Mouse (Mus musculus) small intestine, adult 2 months (tissue): Measurements from ENCODE around the gene Mknk1. TPM values are rescaled to one million over a fixed set of nuclear protein-coding genes. Genes with fewer than 3 reads are reported as not detected.

Experiments used
- H3K27ac ChIP-seq: fragments of 200-500 bp; 2 replicates; pipeline ENCODE4 v1.5.1; 2012; ENCODE audit warnings: low read depth, low read length, control low read depth, inconsistent platforms; ENCODE audit not compliant: insufficient read depth
- H3K27me3 ChIP-seq: fragments of 200-500 bp; 2 replicates; pipeline ENCODE4 v1.6.1; 2012; ENCODE audit warnings: mild to moderate bottlenecking, moderate library complexity, low read length, inconsistent platforms; ENCODE audit not compliant: control insufficient read depth, insufficient read depth
- H3K36me3 ChIP-seq: fragments of 200-500 bp; 2 replicates; pipeline ENCODE4 v1.6.1; 2012; ENCODE audit warnings: mild to moderate bottlenecking, low read length, control low read depth, inconsistent platforms; ENCODE audit not compliant: control insufficient read depth, insufficient read depth
- H3K4me1 ChIP-seq: fragments of 200-500 bp; 2 replicates; pipeline ENCODE4 v1.6.1; 2012; ENCODE audit warnings: low read length, inconsistent platforms, mixed read lengths; ENCODE audit not compliant: control insufficient read depth, insufficient read depth, insufficient read length
- H3K4me3 ChIP-seq: fragments of 200-500 bp; 2 replicates; pipeline ENCODE4 v1.5.1; 2012; ENCODE audit warnings: low read depth, mild to moderate bottlenecking, control low read depth, inconsistent platforms, low read length, moderate library complexity
- CTCF ChIP-seq: fragments of 200-500 bp; IDR thresholded peaks from 2 replicates; pipeline ENCODE4 v1.5.1; 2012; ENCODE audit warnings: low read depth, mild to moderate bottlenecking, control low read depth, inconsistent platforms, low read length, moderate library complexity, mixed read lengths; ENCODE audit not compliant: insufficient replicate concordance, insufficient read length; ENCODE audit errors: extremely low read depth
- POLR2A ChIP-seq: fragments of 200-500 bp; IDR thresholded peaks from 2 replicates; pipeline ENCODE4 v1.6.1; 2012; ENCODE audit warnings: low read depth, mild to moderate bottlenecking, control low read depth, inconsistent platforms, low read length, moderate library complexity
- WGBS: fragments of 180-500 bp; shearing (Covaris S2); methylation state at CpG from one replicate; pipeline ENCODE4 v1.1.7; 2018; 5-methylcytosine and 5-hydroxymethylcytosine counted together
- polyA plus RNA-seq: library from polyadenylated mRNA; depleted of rRNA; stranded (reverse); fragments of >200 nt; gene quantifications from 2 replicates; pipeline ENCODE4 v1.2.3, GENCODE M21; 2012; rRNA removed

The Mknk1 gene
- polyA plus RNA-seq: 25.3 and 26.8 TPM in 2 replicates

DNA sequence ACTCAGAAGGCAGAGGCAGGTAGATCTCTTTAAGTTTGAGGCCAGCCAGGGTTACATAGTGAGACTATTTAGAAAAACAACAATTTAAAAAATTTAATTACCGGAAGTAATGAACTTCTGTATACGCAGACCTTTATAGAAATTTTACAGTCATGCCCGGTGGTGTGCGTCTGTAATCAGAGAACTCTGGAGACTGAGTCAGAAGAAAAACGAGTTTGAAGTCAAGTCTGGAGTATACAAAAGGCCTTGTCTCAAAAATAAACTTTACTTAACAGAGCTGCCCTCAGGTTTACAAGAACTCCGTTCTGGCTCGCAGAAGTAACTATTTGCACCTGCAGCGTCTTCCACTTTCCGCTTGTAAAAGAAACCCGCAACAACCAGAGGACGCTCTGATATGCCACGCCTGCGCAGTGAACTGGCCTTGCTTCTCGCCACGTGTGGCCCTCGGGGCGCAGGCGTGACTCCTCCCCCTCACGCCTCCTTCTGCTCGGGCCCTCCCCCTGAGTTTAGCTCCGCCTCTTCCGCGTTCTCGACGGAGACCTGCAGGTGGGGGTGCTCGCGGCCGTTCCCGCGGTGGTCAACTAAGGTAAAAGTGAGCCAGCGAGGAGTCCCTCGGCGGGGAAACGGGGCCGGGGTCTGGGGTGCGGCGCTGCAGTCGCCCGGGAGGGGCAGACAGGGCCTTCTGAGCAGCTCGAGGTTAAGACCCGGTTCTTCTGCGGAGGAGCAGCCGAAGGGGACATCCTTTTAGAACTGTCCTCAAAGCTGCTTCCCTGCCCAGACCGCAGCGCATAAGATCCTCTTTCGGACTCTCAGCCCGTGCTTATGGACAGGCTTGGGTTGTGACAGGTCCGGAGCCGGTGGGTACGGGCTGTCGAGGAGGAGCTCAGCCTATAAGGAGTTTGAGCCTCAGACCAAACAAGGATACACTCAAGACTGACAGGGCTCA, at the start of gene Mknk1:
TSS of gene Mknk1 (plus strand) at position 503 of the 946 bp plus-strand sequence.
- 0 out of 2 replicates have a peak within 1 kb of the TSS, but pooled peaks have one; percentile 39 for H3K27ac ChIP-seq
- under 1% methylated on average over 51 of the region's 51 CpGs for WGBS
- H3K4me1 ChIP-seq: peaks cover 3% of the 10 kb centered on the region; the same call in 1 of the 2 replicates
- TF ChIP-seq POLR2A (peak; percentile 84), CTCF (no peak)
- peaks cover 15% of the 10 kb centered on the region for H3K36me3 ChIP-seq
- H3K4me3 ChIP-seq: peak within 1 kb of the TSS; percentile 84
- H3K27me3 ChIP-seq: no peaks in the 10 kb centered on the region

DNA sequence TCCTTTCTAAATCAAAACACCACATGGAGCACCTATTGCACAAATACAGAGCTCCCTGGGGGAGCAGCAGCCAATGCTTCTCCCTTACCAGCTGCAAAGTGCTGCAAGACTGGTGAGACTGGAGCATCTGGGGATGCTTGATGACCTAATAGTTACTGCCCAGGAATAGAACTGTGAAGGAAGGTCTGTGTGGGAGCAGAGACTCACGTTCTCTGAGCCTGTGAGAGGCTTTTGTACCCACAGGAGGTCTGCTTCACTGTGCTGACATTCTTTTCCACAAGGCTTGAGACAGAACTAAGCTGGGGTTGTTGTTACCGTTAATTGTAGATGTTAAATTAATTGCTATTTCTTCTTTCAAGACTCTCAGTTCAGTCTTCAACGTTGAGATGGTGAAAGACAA, 48.1 kb upstream of the Mknk1 start:
- no peak for TF ChIP-seq POLR2A
- no peak for TF ChIP-seq CTCF
- Histone ChIP-seq H3K27ac (no peak overlapping the region), H3K4me3 (no peak overlapping the region), H3K36me3 (peaks cover 28% of the 10 kb centered on the region), H3K27me3 (no peaks in the 10 kb centered on the region), H3K4me1 (0 out of 2 replicates have a peak, but pooled peaks cover 2% of the 10 kb centered on the region)
- 86% methylated on average over 3 of the region's 3 CpGs for WGBS

DNA sequence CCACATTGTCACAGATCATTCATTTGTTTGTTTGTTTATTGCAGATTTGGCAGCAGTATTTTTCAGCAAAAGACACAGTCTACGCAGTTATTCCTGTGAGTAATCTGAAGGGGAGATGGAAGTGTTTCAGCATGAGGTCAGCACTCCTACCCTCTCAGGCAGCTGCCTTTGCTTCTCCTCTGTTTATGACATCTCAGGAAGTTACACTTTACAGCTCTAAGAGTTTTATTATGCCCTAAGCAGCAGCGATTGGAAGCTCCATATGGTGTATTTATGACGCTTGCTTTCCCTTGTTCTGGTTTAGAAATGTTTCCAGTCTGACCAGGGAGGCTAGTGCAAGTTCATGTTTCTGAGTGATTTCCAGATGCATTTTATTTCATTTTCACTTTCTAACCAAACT, 43.6 kb upstream of the Mknk1 start:
- no peaks in the 10 kb centered on the region for H3K27me3 ChIP-seq
- H3K36me3 ChIP-seq: peaks cover 42% of the 10 kb centered on the region
- WGBS: 34% methylated on average over 3 of the region's 3 CpGs
- H3K27ac ChIP-seq: no peak overlapping the region
- no peak overlapping the region for H3K4me3 ChIP-seq
- TF ChIP-seq POLR2A (no peak), CTCF (no peak)
- no peaks in the 10 kb centered on the region for H3K4me1 ChIP-seq

DNA sequence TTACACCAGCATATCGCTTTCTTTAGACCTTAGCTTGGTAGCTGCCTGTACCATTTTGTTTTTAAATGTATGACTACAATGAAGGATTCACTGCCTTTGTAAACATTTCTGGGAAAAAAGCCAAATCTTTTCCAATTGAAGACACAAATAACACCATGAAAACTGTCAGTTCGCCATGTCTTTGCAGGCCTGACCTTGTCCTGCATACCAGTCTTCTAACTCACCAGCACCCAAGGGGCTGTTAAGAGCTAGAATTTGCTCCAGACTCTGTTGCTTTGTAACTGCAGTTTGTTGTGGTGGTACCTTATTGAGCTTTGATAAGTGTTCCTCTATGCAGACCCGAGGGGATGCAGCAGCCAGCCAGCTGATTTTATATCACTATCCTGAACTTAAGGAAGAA, 39.0 kb upstream of the Mknk1 start:
- TF ChIP-seq CTCF (no peak), POLR2A (no peak)
- WGBS: 72% methylated on average over 3 of the region's 3 CpGs

DNA sequence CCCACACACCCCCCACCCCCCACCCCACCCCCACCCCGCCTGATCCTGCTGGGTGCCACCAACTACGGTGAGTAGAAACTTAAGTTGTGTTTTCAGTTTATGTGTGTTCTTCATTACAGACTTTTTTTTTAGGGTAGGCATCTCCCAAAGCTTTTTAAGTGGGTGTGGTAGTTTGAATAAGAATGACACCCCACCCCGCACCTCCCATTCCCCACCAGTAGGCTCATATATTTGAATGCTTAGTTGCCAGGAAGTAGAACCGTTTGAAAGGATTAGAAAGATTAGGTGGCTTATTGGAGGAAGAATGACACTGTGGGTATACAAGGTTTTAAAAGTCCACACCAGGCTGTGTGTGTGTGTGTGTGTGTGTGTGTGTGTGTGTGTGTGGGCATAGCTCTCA, 26.7 kb upstream of the Mknk1 start:
- TF ChIP-seq POLR2A: no peak
- no peak for TF ChIP-seq CTCF
- 78% methylated on average over 4 of the region's 4 CpGs for WGBS
- Histone ChIP-seq H3K36me3 (peaks cover 13% of the 10 kb centered on the region), H3K27me3 (no peaks in the 10 kb centered on the region), H3K4me1 (peaks cover 2% of the 10 kb centered on the region; the same call in 1 of the 2 replicates), H3K27ac (no peak overlapping the region), H3K4me3 (no peak overlapping the region)

More for the DNA sequence above, 39.0 kb upstream of the Mknk1 start:
- H3K27me3 ChIP-seq: no peaks in the 10 kb centered on the region
- H3K4me1 ChIP-seq: no peaks in the 10 kb centered on the region
- peaks cover 34% of the 10 kb centered on the region for H3K36me3 ChIP-seq
- H3K4me3 ChIP-seq: no peak overlapping the region
- no peak overlapping the region for H3K27ac ChIP-seq

DNA sequence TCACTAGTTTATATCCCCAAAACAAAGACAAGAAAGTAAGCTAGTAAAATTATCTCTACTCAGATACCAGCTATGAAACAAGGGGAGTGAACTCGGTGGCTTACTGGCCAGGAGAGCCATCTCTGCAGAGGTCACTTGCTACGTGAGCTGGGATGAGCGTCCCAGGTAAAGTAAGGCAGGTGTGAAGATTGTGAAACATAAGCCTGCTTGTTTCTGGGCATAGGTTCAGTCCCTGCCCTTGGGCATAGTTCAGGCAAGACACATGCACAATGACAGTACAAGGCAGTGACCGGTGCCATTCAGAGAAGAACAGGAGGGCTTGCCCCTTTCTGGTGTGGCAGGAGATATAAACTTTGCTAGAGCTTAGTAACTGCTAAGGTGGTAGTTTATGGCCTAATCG, 23.4 kb upstream of the Mknk1 start:
- no peak overlapping the region for H3K4me3 ChIP-seq
- TF ChIP-seq POLR2A (no peak), CTCF (no peak)
- peaks cover 10% of the 10 kb centered on the region for H3K36me3 ChIP-seq
- H3K27me3 ChIP-seq: no peaks in the 10 kb centered on the region
- no peak overlapping the region for H3K27ac ChIP-seq
- H3K4me1 ChIP-seq: peaks cover 2% of the 10 kb centered on the region; the same call in 1 of the 2 replicates
- WGBS: 67% methylated on average over 5 of the region's 5 CpGs

DNA sequence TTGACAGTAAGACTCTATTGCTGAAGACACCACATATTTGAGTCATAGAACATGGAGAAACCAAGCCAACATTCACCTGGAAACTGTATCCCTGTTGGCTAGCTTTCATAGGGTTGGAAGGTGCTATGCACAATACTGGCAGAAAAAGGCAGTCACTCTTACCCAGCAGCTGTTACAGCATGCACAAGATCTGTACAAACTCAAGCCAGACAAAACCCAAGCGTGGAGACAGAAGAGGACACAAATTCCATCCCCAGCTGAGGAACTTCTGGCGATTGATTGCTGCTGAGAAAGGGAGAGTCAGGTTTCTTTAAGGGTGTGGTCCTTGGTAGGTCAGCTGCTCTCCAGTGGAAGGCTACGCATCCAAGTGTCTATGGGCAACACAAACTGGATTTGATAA, 18.8 kb upstream of the Mknk1 start:
- Histone ChIP-seq H3K4me1 (peaks cover 22% of the 10 kb centered on the region; the same call in 1 of the 2 replicates), H3K4me3 (no peak overlapping the region), H3K27ac (no peak overlapping the region), H3K36me3 (peaks cover 2% of the 10 kb centered on the region; the same call in 1 of the 2 replicates), H3K27me3 (no peaks in the 10 kb centered on the region)
- WGBS: 78% methylated on average over 3 of the region's 3 CpGs
- TF ChIP-seq CTCF (no peak), POLR2A (no peak)
